Comparison of ENCODE assay signal across 8 mouse cellular contexts in genomic region chr12:82169571-82170431, GRCm38 (mm10). TPM values are rescaled to one million over a fixed set of nuclear protein-coding genes. Genes with fewer than 3 reads are reported as not detected.
DNase-seq lines count a peak whose midpoint lies in the region; ATAC-seq and TF ChIP-seq lines count a peak whose summit lies in the region.

No protein-coding gene starts in this region.

- peaks cover 30% of the 10 kb centered on the region for H3K79me2 ChIP-seq in MEL (ENCODE audit: control insufficient read depth, insufficient read depth, low read length, poor library complexity)

- WGBS in hindbrain, embryonic 13.5 days: under 1% methylated on average over 91 of the region's 109 CpGs

- peak overlapping the region; percentile 70 for H3K27ac ChIP-seq in MEL (ENCODE audit: control insufficient read depth, low read depth, low read length)
- peak overlapping the region; percentile 93 for H3K27ac ChIP-seq in hindbrain, embryonic 13.5 days

- peak; percentile 40 to 60; a peak in 2 of 4 replicates for TF ChIP-seq POLR2A in MEL (IDR thresholded peaks at IDR 0.05; ENCODE audit: control insufficient read depth in 1 of 2, insufficient read depth in 1 of 2, low read depth in 1 of 2, low read length in 2 of 2, poor library complexity in 1 of 2)

- H3K36me3 ChIP-seq in MEL (ENCODE audit: control insufficient read depth in 1 of 2, insufficient read depth in 2 of 2, low read length in 2 of 2): peaks cover 0 to 30% of the 10 kb centered on the region in 2 experiments; a peak in 2 of 4 replicates
- H3K36me3 ChIP-seq in hindbrain, embryonic 13.5 days: no peaks in the 10 kb centered on the region

- TF ChIP-seq EP300 in MEL (IDR thresholded peaks at IDR 0.05; ENCODE audit: low read depth in 1 of 2, low read length in 2 of 2): no peak

- H3K4me1 ChIP-seq in MEL (ENCODE audit: control insufficient read depth in 1 of 2, insufficient read depth in 2 of 2, low read length in 2 of 2): peaks cover 14 to 36% of the 10 kb centered on the region in 2 experiments
- peaks cover 40% of the 10 kb centered on the region for H3K4me1 ChIP-seq in hindbrain, embryonic 13.5 days (replicated peaks)

- H3K4me3 ChIP-seq in MEL (ENCODE audit: control insufficient read depth in 1 of 2, insufficient read depth in 1 of 2, low read depth in 2 of 2, low read length in 2 of 2): peak overlapping the region; percentile 74 to 95
- peak overlapping the region; percentile 75 for H3K4me3 ChIP-seq in hindbrain, embryonic 13.5 days

- H3K9ac ChIP-seq in MEL (ENCODE audit: control insufficient read depth, low read depth, low read length, poor library complexity, severe bottlenecking): peak overlapping the region; percentile 92
- H3K9ac ChIP-seq in hindbrain, embryonic 13.5 days: peak overlapping the region; percentile 91

- TF ChIP-seq CTCF in MEL (IDR thresholded peaks at IDR 0.05 in 2 of 3, conservative IDR thresholded peaks at IDR 0.05 in 1 of 3; ENCODE audit: control insufficient read depth in 1 of 3, insufficient read depth in 1 of 3, low read depth in 2 of 3, low read length in 3 of 3, poor library complexity in 1 of 3, severe bottlenecking in 1 of 3): 0 out of 6 replicates have a peak, but pooled peaks of 1 of the 3 experiments have one; percentile 0

- ATAC-seq in hindbrain, embryonic 13.5 days (ENCODE audit: low FRiP score): peak; percentile 74

- no peak for TF ChIP-seq RAD21 in MEL (IDR thresholded peaks at IDR 0.05; ENCODE audit: low read depth, low read length)

- H3K4me2 ChIP-seq in hindbrain, embryonic 13.5 days: peak overlapping the region; percentile 96

- H3K27me3 ChIP-seq in MEL (ENCODE audit: control insufficient read depth in 1 of 2, insufficient read depth in 2 of 2, low read length in 2 of 2): no peaks in the 10 kb centered on the region
- 0 out of 2 replicates have a peak, but pooled peaks cover 5% of the 10 kb centered on the region for H3K27me3 ChIP-seq in hindbrain, embryonic 13.5 days

- H3K9me3 ChIP-seq in MEL (replicated peaks; ENCODE audit: insufficient read depth, low read length): no peaks in the 10 kb centered on the region
- H3K9me3 ChIP-seq in hindbrain, embryonic 13.5 days: no peaks in the 10 kb centered on the region

- DNase-seq in MEL (ENCODE audit: low read depth, low spot score): peak; percentile 87
- peak; percentile 65 for DNase-seq in cerebellum, adult 9-10 months
- DNase-seq in frontal cortex, postnatal 25 days (ENCODE audit: low spot score in 2 of 2): peak; percentile 49 to 53
- peak; percentile 67 to 75 for DNase-seq in layer of hippocampus, postnatal 25 days (ENCODE audit: extremely low spot score in 1 of 2, low spot score in 1 of 2)
- peak; percentile 80 for DNase-seq in lung, postnatal 10 days
- DNase-seq in ovary, postnatal 14 days (ENCODE audit: low spot score): peak; percentile 50
- peak; percentile 80 for DNase-seq in thymus, postnatal 25 days

TF ChIP-seq in MEL, 35 proteins besides CTCF, POLR2A, EP300 and RAD21:
- TF ChIP-seq MAFK (IDR thresholded peaks at IDR 0.05; ENCODE audit: borderline replicate concordance, low read depth, low read length): no peak
- TF ChIP-seq ETS1 (IDR thresholded peaks at IDR 0.05; ENCODE audit: low read depth, low read length): no peak
- TF ChIP-seq TAL1 (IDR thresholded peaks at IDR 0.05; ENCODE audit: low read length): no peak
- TF ChIP-seq TCF12 (IDR thresholded peaks at IDR 0.05; ENCODE audit: low read depth, low read length): no peak
- no peak for TF ChIP-seq JUND (IDR thresholded peaks at IDR 0.05; ENCODE audit: low read depth, low read length)
- TF ChIP-seq CHD1 (IDR thresholded peaks at IDR 0.05; ENCODE audit: low read depth, low read length): no peak
- TF ChIP-seq NELFE (IDR thresholded peaks at IDR 0.05; ENCODE audit: low read depth, low read length): peak; percentile 57
- no peak for TF ChIP-seq ZKSCAN1 (IDR thresholded peaks at IDR 0.05; ENCODE audit: low read depth, low read length)
- no peak for TF ChIP-seq HCFC1 (IDR thresholded peaks at IDR 0.05; ENCODE audit: low read depth, low read length)
- TF ChIP-seq USF1 (IDR thresholded peaks at IDR 0.05; ENCODE audit: low read depth, low read length): no peak
- TF ChIP-seq RCOR1 (IDR thresholded peaks at IDR 0.05; ENCODE audit: low read depth, low read length): no peak
- TF ChIP-seq MAZ (IDR thresholded peaks at IDR 0.05; ENCODE audit: low read depth, low read length): no peak; the same call in 1 of the 2 replicates
- TF ChIP-seq MYB (IDR thresholded peaks at IDR 0.05; ENCODE audit: low read depth, low read length): no peak
- TF ChIP-seq UBTF (IDR thresholded peaks at IDR 0.05; ENCODE audit: borderline replicate concordance, insufficient read depth, low read depth, low read length): 0 out of 2 replicates have a peak, but pooled peaks have one; percentile 26
- TF ChIP-seq SIN3A (IDR thresholded peaks at IDR 0.05; ENCODE audit: low read length): no peak; the same call in 1 of the 2 replicates
- TF ChIP-seq POLR2AphosphoS2 (IDR thresholded peaks at IDR 0.05; ENCODE audit: low read length): peak; percentile 11; the same call in 1 of the 2 replicates
- TF ChIP-seq E2F4 (IDR thresholded peaks at IDR 0.05; ENCODE audit: borderline replicate concordance, low read depth, low read length): no peak
- no peak for TF ChIP-seq CHD2 (IDR thresholded peaks at IDR 0.05; ENCODE audit: low read length)
- TF ChIP-seq NRF1 (IDR thresholded peaks at IDR 0.05; ENCODE audit: insufficient read depth, low read depth, low read length, poor library complexity, severe bottlenecking): peak; percentile 44; the same call in 1 of the 2 replicates
- TF ChIP-seq KAT2A (conservative IDR thresholded peaks at IDR 0.05; ENCODE audit: low read depth, low read length): no peak
TF ChIP-seq in MEL: peak in this region for 4.

RNA-seq across cellular contexts. Expression of gene Sipa1l1, which starts 0.7 kb away (rescaled TPM):
- 18.1 and 30.1 TPM in 2 replicates for total RNA-seq in MEL (2012; rRNA removed)
- 10 to 100 TPM; 19.3 to 42.7 TPM for polyA plus RNA-seq in MEL (2012; ENCODE audit: insufficient read depth in 1 of 2, insufficient read length in 2 of 2, low read depth in 1 of 2, low replicate concordance in 2 of 2, missing spikeins in 1 of 2)
- 12.8 and 13.6 TPM in 2 replicates for polyA plus RNA-seq in hindbrain, embryonic 13.5 days (2015; fragmentation: Nextera tagmentation; extraction: Ambion mirVana)
- total RNA-seq in layer of hippocampus, postnatal 25 days (2021): 100 to 1,000 TPM; 185 to 216 TPM

Comparison
In these comparisons a context has a peak if more than half of its experiments do, and no peak if none do; other contexts are left out.
1. Peak in every context shown above with its lines: DNase-seq, ATAC-seq, H3K4me3 ChIP-seq and H3K27ac ChIP-seq.